In the genomic region with DNA sequence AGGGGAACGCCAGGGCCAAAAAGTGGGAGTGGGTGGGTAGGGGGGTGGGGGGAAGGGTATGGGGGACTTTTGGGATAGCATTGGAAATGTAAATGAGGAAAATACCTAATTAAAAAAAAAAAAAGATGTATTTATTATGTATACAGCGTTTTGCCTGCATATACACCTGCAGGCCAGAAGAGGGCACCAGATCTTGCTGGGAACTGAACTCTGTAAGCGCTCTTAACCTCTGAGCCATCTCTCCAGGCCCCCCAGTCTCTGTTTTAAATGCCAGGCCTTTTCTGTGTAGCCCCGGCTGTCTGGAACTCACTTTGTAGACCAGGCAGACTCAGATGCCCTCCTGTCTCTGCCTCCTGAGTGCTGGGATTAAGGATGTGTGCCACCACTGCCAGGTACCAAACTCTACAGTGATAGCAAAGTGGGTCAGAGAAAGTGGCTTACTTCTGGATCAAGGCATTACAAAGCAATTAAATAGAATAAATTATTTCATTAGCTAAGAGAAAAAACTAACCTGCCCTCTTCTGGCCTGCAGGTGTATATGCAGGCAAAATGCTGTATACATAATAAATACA, we compare ENCODE assay signal across 13 mouse cellular contexts. TPM values are rescaled to one million over a fixed set of nuclear protein-coding genes. Genes with fewer than 3 reads are reported as not detected.
DNase-seq lines count a peak whose midpoint lies in the region; ATAC-seq and TF ChIP-seq lines count a peak whose summit lies in the region.
"Had no signal": no experiment of that assay in that cellular context is flagged by ENCODE, and none has a peak within 500 bp of the region (broad histone marks: within the 10 kb centered on the region; RNA-seq: fewer than 3 reads in every experiment).

No protein-coding gene starts in this region.

- 48% methylated on average over 3 of the region's 4 CpGs for WGBS in heart, postnatal 0 days
- 75% methylated on average over 4 of the region's 4 CpGs for WGBS in liver, adult 2 months

- TF ChIP-seq EP300 in heart, postnatal 0 days (IDR thresholded peaks at IDR 0.05; ENCODE audit: low read depth) = no peak

- no peak for ATAC-seq in heart, postnatal 0 days (ENCODE audit: insufficient read depth, low read depth)
- ATAC-seq in Patski = no peak

- no peak for DNase-seq in heart, postnatal 0 days (ENCODE audit: low spot score)
- no peak for DNase-seq in heart, adult 18-20 months
- DNase-seq in 416B (ENCODE audit: low read depth) (peak; percentile 52), Patski (ENCODE audit: low read depth, low spot score) (no peak), adipocyte (ENCODE audit: low spot score) (no peak)
- no peak for DNase-seq in liver, adult 2 months (ENCODE audit: extremely low read depth, low read depth, low spot score)
- no peak for DNase-seq in right cerebral cortex, postnatal 4 days
- DNase-seq in adrenal gland, postnatal 4 days (ENCODE audit: low spot score in 2 of 2) = no peak
- DNase-seq: layer of hippocampus, adult 9-11 months; lung, postnatal 14 days had no signal

- TF ChIP-seq CTCF in heart, postnatal 0 days (IDR thresholded peaks at IDR 0.05; ENCODE audit: low read depth) = peak; percentile 39
- TF ChIP-seq CTCF in Patski (IDR thresholded peaks at IDR 0.05) = peak; percentile 61
- peak; percentile 65 for TF ChIP-seq CTCF in liver, adult 2 months (IDR thresholded peaks at IDR 0.05; ENCODE audit: low read depth, low read length)

- CTCF ChIA-PET in Patski (lab: Charles Lee) = interaction anchor here (2.1 kb wide), 1 partner anchor 10 kb away, joined by 7 read pairs; no protein-coding TSS in a partner anchor

- H3K36me3 ChIP-seq in heart, postnatal 0 days (replicated peaks; ENCODE audit: control insufficient read depth, insufficient read depth, low read length) = peaks cover 25% of the 10 kb centered on the region; the same call in 1 of the 2 replicates
- H3K36me3 ChIP-seq in liver, adult 2 months (ENCODE audit: control insufficient read depth, insufficient read depth, low read length) = peaks cover 72% of the 10 kb centered on the region
- H3K36me3 ChIP-seq: hindbrain, embryonic 15.5 days had no signal

- no peak overlapping the region for H3K4me3 ChIP-seq in heart, postnatal 0 days (ENCODE audit: low read depth, low read length)
- no peak overlapping the region for H3K4me3 ChIP-seq in liver, adult 2 months (ENCODE audit: insufficient read depth, low read depth, low read length)
- H3K4me3 ChIP-seq: erythroblast, embryonic 14.5 days; hindbrain, embryonic 15.5 days; myocyte had no signal

- no peaks in the 10 kb centered on the region for H3K79me2 ChIP-seq in liver, adult 2 months (ENCODE audit: control insufficient read depth, insufficient read depth, low read length)

- H3K9ac ChIP-seq in heart, postnatal 0 days (replicated peaks; ENCODE audit: low read depth, low read length) = no peak overlapping the region
- no peak overlapping the region for H3K9ac ChIP-seq in liver, adult 2 months (ENCODE audit: low read depth, low read length)
- H3K9ac ChIP-seq: hindbrain, embryonic 15.5 days had no signal

- H3K4me2 ChIP-seq in heart, postnatal 0 days (ENCODE audit: low read depth, low read length) = no peak overlapping the region
- H3K4me2 ChIP-seq: hindbrain, embryonic 15.5 days had no signal

- no peaks in the 10 kb centered on the region for H3K4me1 ChIP-seq in heart, postnatal 0 days (ENCODE audit: control insufficient read depth, insufficient read depth)
- H3K4me1 ChIP-seq in liver, adult 2 months (ENCODE audit: control insufficient read depth, insufficient read depth, low read length) = no peaks in the 10 kb centered on the region
- H3K4me1 ChIP-seq: hindbrain, embryonic 15.5 days had no signal

- no peak for TF ChIP-seq POLR2A in liver, adult 2 months (IDR thresholded peaks at IDR 0.05; ENCODE audit: extremely low read depth, insufficient read depth, low read length)

- no peaks in the 10 kb centered on the region for H3K9me3 ChIP-seq in heart, postnatal 0 days (replicated peaks; ENCODE audit: control insufficient read depth, low read length)
- H3K9me3 ChIP-seq: hindbrain, embryonic 15.5 days had no signal

- no peaks in the 10 kb centered on the region for H3K27me3 ChIP-seq in heart, postnatal 0 days (ENCODE audit: control insufficient read depth, insufficient read depth, low read length)
- no peaks in the 10 kb centered on the region for H3K27me3 ChIP-seq in Patski
- no peaks in the 10 kb centered on the region for H3K27me3 ChIP-seq in liver, adult 2 months (ENCODE audit: control insufficient read depth, insufficient read depth, low read length)
- H3K27me3 ChIP-seq: hindbrain, embryonic 15.5 days had no signal

- POLR2A ChIA-PET in Patski (lab: Charles Lee) = no interaction called here

- H3K27ac ChIP-seq in heart, postnatal 0 days (ENCODE audit: low read depth) = no peak overlapping the region
- no peak overlapping the region for H3K27ac ChIP-seq in liver, adult 2 months (replicated peaks; ENCODE audit: insufficient read depth, low read depth, low read length)
- H3K27ac ChIP-seq: hindbrain, embryonic 15.5 days had no signal

- in situ Hi-C loops in Patski (cut with MboI; ENCODE audit: low pct_unique_long_range_greater_than_20kb) = no loop called here

RNA-seq across cellular contexts. Expression of a gene that starts 12.7 kb away (rescaled TPM):
- total RNA-seq in heart, postnatal 0 days (2014; rRNA removed; ENCODE audit: low replicate concordance) = 3.5 and 3.8 TPM in 2 replicates
- polyA plus RNA-seq in heart, postnatal 0 days (2015; fragmentation: Nextera tagmentation; extraction: Ambion mirVana) = 3.1 and 3.2 TPM in 2 replicates
- total RNA-seq in heart, adult 18-20 months (2021) = under 1 TPM; 0.46 to 0.82 TPM
- polyA plus RNA-seq in Patski (2021) = 12.2 TPM
- 36.0 and 53.8 TPM in 2 replicates for total RNA-seq in liver, adult 2 months (2014; rRNA removed)
- polyA plus RNA-seq in liver, adult 2 months (2012; rRNA removed) = 11.9 and 21.8 TPM in 2 replicates
- total RNA-seq in adrenal gland, postnatal 4 days (2021) = 10 to 100 TPM; 15.8 to 17.6 TPM

RNA-seq across cellular contexts. Expression of a gene that starts 38.6 kb away (rescaled TPM):
- 22.8 and 38.4 TPM in 2 replicates for total RNA-seq in heart, postnatal 0 days (2014; rRNA removed; ENCODE audit: low replicate concordance)
- 20.2 and 23.2 TPM in 2 replicates for polyA plus RNA-seq in heart, postnatal 0 days (2015; fragmentation: Nextera tagmentation; extraction: Ambion mirVana)
- total RNA-seq in heart, adult 18-20 months (2021) = 100 to 1,000 TPM in 1 of 2 experiments, 10 to 100 TPM in 1; 88.3 to 107 TPM
- polyA plus RNA-seq in Patski (2021) = 36.8 TPM
- 57.1 and 70.8 TPM in 2 replicates for total RNA-seq in liver, adult 2 months (2014; rRNA removed)
- 13.3 and 14.9 TPM in 2 replicates for polyA plus RNA-seq in liver, adult 2 months (2012; rRNA removed)
- 10 to 100 TPM; 37.0 to 40.4 TPM for total RNA-seq in adrenal gland, postnatal 4 days (2021)

RNA-seq across cellular contexts. Expression of a gene that starts 49.3 kb away (rescaled TPM):
- total RNA-seq in heart, postnatal 0 days (2014; rRNA removed; ENCODE audit: low replicate concordance) = not detected in 2 replicates
- polyA plus RNA-seq in heart, postnatal 0 days (2015; fragmentation: Nextera tagmentation; extraction: Ambion mirVana) = not detected in 2 replicates
- total RNA-seq in heart, adult 18-20 months (2021) = under 1 TPM in 1 of 2 experiments, not detected in 1; 0.80 TPM
- polyA plus RNA-seq in Patski (2021) = not detected
- total RNA-seq in liver, adult 2 months (2014; rRNA removed) = not detected in 2 replicates
- not detected in 2 replicates for polyA plus RNA-seq in liver, adult 2 months (2012; rRNA removed)
- total RNA-seq in adrenal gland, postnatal 4 days (2021) = not detected
- polyA plus RNA-seq: erythroblast, embryonic 14.5 days had no signal
